Mouse (Mus musculus) fat pad, adult 2 months (tissue): ENCODE results near the gene Cbl.

Experiments
- DNase-seq: peaks from one replicate; pipeline ENCODE4 v3.0.0-alpha.2; 2011; ENCODE audit warnings: low read depth, low spot score; ENCODE audit errors: extremely low read depth

Cbl gene

GRCm38 (mm10) chr9:44191166-44191565, 42.7 kb downstream of the Cbl start:
- peak; percentile 95 for DNase-seq

- DNase-seq = no peak
These were observed 45.6 kb downstream of the Cbl start for GRCm38 (mm10) chr9:44188223-44188622.

- no peak for DNase-seq
These were observed 51.6 kb downstream of the Cbl start for GRCm38 (mm10) chr9:44182260-44182659.

GRCm38 (mm10) chr9:44181537-44181936, 52.3 kb downstream of the Cbl start:
- DNase-seq = no peak

- DNase-seq = no peak
These were observed 55.0 kb downstream of the Cbl start for GRCm38 (mm10) chr9:44178811-44179210.

- no peak for DNase-seq
These were observed 55.5 kb downstream of the Cbl start for GRCm38 (mm10) chr9:44178389-44178788.

GRCm38 (mm10) chr9:44177405-44177804, 56.4 kb downstream of the Cbl start:
- DNase-seq = no peak

- DNase-seq = no peak
These were observed 57.9 kb downstream of the Cbl start for GRCm38 (mm10) chr9:44175957-44176356.

- no peak for DNase-seq
These were observed 58.3 kb downstream of the Cbl start for GRCm38 (mm10) chr9:44175556-44175955.

GRCm38 (mm10) chr9:44170691-44171151, 63.1 kb downstream of the Cbl start:
- no peak for DNase-seq

- DNase-seq = no peak
These were observed 64.9 kb downstream of the Cbl start for GRCm38 (mm10) chr9:44168931-44169330.

- no peak for DNase-seq
These were observed 74.0 kb downstream of the Cbl start for GRCm38 (mm10) chr9:44159886-44160285.

GRCm38 (mm10) chr9:44147290-44147689, 86.6 kb downstream of the Cbl start:
- DNase-seq = no peak

- DNase-seq = no peak
These were observed 89.2 kb downstream of the Cbl start for GRCm38 (mm10) chr9:44144718-44145060.

- DNase-seq = no peak
These were observed 89.7 kb downstream of the Cbl start for GRCm38 (mm10) chr9:44144023-44144717.

- no peak for DNase-seq
These were observed 90.4 kb downstream of the Cbl start for GRCm38 (mm10) chr9:44143421-44143820.

GRCm38 (mm10) chr9:44141951-44142350, 91.9 kb downstream of the Cbl start:
- no peak for DNase-seq

- no peak for DNase-seq
These were observed 96.0 kb downstream of the Cbl start for GRCm38 (mm10) chr9:44137846-44138245.

- no peak for DNase-seq
These were observed 98.0 kb downstream of the Cbl start for GRCm38 (mm10) chr9:44135731-44136411.

GRCm38 (mm10) chr9:44134851-44135730, 98.8 kb downstream of the Cbl start:
- no peak for DNase-seq

GRCm38 (mm10) chr9:44134101-44134850, 99.6 kb downstream of the Cbl start, which contains the start of gene Mcam:
Gene Mcam, plus strand, starts transcription at chr9:44134469.
- no peak for DNase-seq
